Mouse (Mus musculus) neural tube, embryonic 14.5 days (tissue): ENCODE data around the gene Ak1. TPM values are rescaled to one million over a fixed set of nuclear protein-coding genes. Genes with fewer than 3 reads are reported as not detected.
A peak's percentile ranks its signal among the peaks of the same experiment; 100 is the strongest.

ENCODE experiments used
- ATAC-seq: fragments of 200-750 bp; cut with Nextera tagmentation; 2 replicates; pipeline ENCODE4 v1.8.0; 2017; ENCODE audit warnings: low read depth, mild to moderate bottlenecking, moderate TSS enrichment, moderate library complexity
- H3K27ac ChIP-seq: fragments of 300-500 bp; sonication (generic); 2 replicates; pipeline ENCODE4 v1.5.1; 2014; ENCODE audit warnings: low read depth, mild to moderate bottlenecking, control low read depth, low read length, moderate library complexity, mixed read lengths
- H3K27me3 ChIP-seq: fragments of 300-500 bp; sonication (generic); 2 replicates; pipeline ENCODE4 v1.6.1; 2014; ENCODE audit warnings: low read length; ENCODE audit not compliant: control insufficient read depth, insufficient read depth
- H3K36me3 ChIP-seq: fragments of 300-500 bp; sonication (generic); 2 replicates; pipeline ENCODE4 v1.6.1; 2014; ENCODE audit warnings: low read length, mixed read lengths; ENCODE audit not compliant: control insufficient read depth, insufficient read depth
- H3K4me1 ChIP-seq: fragments of 300-500 bp; sonication (generic); 2 replicates; pipeline ENCODE4 v1.6.1; 2014; ENCODE audit warnings: low read length; ENCODE audit not compliant: control insufficient read depth, insufficient read depth
- H3K4me2 ChIP-seq: fragments of 300-500 bp; sonication (generic); 2 replicates; pipeline ENCODE4 v1.6.1; 2014; ENCODE audit warnings: mild to moderate bottlenecking, low read depth, low read length, control low read depth
- H3K4me3 ChIP-seq: fragments of 300-500 bp; sonication (generic); 2 replicates; pipeline ENCODE4 v1.5.1; 2014; ENCODE audit warnings: low read depth, low read length, control low read depth, mixed read lengths
- H3K9ac ChIP-seq: fragments of 300-500 bp; sonication (generic); replicated peaks from 2 replicates; pipeline ENCODE4 v1.6.1; 2014; ENCODE audit warnings: low read depth, mild to moderate bottlenecking, control low read depth, low read length, mixed read lengths
- H3K9me3 ChIP-seq: fragments of 300-500 bp; sonication (generic); 2 replicates; pipeline ENCODE4 v1.6.1; 2016; ENCODE audit warnings: low read length; ENCODE audit not compliant: control insufficient read depth
- WGBS: fragments of 180-500 bp; shearing (Covaris S2); extraction: QIAGEN DNeasy Blood & Tissue Kit; methylation state at CpG from one replicate; pipeline ENCODE4 v1.1.7; 2014; 5-methylcytosine and 5-hydroxymethylcytosine counted together
- polyA plus RNA-seq: library from polyadenylated mRNA; unstranded; fragments of >200 nt; fragmentation: Nextera tagmentation; extraction: Ambion mirVana; gene quantifications from 2 replicates; pipeline ENCODE4 v1.2.1, GENCODE M21; 2014

The Ak1 gene
- polyA plus RNA-seq, 1 experiment from 2014 or later, result 85.0 TPM

DNA sequence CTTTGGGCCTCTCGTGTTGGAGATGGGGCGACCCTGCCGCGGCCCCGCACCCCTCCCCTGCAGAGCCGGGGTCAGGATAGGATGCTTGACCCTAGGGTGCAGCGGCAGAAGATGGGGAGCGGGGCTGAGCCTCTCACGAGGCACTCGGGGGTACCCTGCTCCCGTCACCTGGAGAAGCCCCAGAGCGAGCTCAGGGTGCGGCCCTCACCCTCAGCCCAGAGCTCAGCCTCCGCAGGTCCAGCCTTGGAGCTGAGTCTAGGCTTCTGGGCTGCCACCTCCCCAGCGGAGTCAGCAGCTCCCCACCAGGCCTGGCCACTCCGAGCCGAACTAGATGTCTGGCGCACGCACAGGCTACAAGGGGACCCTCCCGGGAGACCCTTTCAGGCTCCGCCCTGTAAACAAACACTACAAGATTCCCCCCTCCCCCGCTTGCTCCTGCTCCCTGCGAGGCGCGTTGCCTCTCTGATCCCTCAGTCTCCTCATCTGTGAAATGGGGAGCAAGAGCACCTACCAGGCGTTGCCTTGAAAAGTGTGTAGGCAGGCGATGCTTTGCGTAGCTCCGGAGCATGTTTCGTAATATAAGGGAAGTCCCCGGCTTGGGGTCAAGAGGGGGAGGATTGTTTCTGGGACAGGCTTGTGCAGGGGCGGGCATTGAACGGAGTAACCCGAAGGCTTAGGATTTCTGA lies 14.2 kb upstream of the Ak1 start:
- WGBS, result 7% methylated on average over 32 of the region's 34 CpGs
- no peak overlapping the region for H3K27ac ChIP-seq
- peak; percentile 36 for ATAC-seq

DNA sequence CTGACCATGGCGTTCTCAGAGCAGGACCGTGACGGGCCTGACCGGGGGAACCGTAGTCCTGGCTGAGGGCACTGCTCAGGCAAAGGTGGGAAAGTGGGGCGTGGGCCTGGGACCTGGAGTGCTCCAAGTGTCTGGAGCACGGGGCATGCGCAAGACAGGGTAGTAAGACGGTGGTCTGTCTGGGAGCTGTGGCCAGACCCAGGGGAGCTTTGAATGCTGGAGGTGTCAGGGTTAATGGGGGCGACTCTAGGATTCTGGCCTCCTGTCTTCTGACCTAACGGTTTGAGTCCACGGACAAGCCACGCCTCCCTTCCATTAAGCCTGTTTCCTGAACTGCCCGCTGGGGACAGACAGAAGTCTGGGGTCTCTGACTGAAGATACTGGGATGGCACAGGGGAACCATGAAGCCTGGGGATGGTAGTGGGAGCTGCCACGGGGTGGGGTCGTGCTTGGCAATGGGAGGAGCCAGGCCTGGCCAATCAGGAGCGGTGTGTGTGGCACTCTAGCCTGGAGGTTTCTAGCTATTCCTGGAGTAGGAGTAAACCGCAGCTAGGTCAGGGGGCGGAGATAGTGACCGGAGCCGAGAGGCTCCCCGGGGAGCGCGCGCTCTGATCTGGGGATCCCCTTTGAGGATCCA lies 13.3 kb upstream of the Ak1 start:
- peak; percentile 32; the same call in 1 of the 2 replicates for ATAC-seq
- Histone ChIP-seq H3K4me1 (peaks cover 10% of the 10 kb centered on the region), H3K27me3 (no peaks in the 10 kb centered on the region), H3K4me2 (peak overlapping the region; percentile 85), H3K9ac (0 out of 2 replicates have a peak overlapping the region, but pooled peaks have one; percentile 8), H3K27ac (no peak overlapping the region), H3K36me3 (no peaks in the 10 kb centered on the region), H3K9me3 (no peaks in the 10 kb centered on the region), H3K4me3 (peak overlapping the region; percentile 14; the same call in 1 of the 2 replicates)
- 7% methylated on average over 25 of the region's 25 CpGs for WGBS

More for the DNA sequence above, 14.2 kb upstream of the Ak1 start:
- Histone ChIP-seq H3K9ac (peak overlapping the region; percentile 71), H3K4me1 (peaks cover 10% of the 10 kb centered on the region), H3K4me3 (peak overlapping the region; percentile 65), H3K9me3 (no peaks in the 10 kb centered on the region), H3K36me3 (no peaks in the 10 kb centered on the region), H3K4me2 (peak overlapping the region; percentile 85), H3K27me3 (no peaks in the 10 kb centered on the region)

DNA sequence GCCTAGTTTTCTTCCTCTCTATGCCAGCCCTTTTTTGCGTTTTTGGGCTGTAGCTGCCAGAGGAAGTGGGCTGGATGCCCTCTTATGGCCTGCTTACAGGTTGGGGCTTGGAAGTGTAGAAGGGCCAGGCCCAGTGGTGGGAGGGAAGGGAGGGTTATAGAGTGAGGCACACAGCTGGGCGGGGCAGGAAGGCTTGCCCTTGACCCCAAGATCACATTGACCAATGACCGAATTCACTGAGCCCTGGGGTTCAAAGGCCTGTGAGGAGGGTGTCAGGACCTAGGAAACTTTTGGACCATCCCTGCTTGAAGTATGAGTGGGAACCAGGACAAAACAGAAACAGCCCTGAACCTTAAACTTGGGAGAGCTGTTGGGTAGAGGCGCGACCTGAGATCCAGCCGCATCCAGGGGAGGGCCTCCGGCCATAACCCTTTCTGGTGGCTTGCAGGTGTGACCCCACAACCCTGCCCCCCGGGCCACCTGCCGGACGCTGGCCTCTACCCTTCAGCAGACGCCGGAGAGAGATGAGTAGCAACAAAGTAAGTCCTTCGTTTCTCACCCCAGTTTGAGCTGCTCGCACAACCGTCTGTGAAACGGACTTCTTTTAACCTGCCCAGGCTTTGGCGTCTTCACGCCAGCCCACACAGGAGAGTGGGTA lies 12.7 kb upstream of the Ak1 start:
- H3K27me3 ChIP-seq, result no peaks in the 10 kb centered on the region
- H3K4me1 ChIP-seq, result peaks cover 10% of the 10 kb centered on the region
- peak overlapping the region; percentile 85 for H3K4me2 ChIP-seq
- WGBS, result 36% methylated on average over 18 of the region's 18 CpGs
- no peaks in the 10 kb centered on the region for H3K36me3 ChIP-seq
- H3K9me3 ChIP-seq, result no peaks in the 10 kb centered on the region
- H3K27ac ChIP-seq, result no peak overlapping the region
- no peak for ATAC-seq
- no peak overlapping the region; the same call in 1 of the 2 replicates for H3K4me3 ChIP-seq
- 0 out of 2 replicates have a peak overlapping the region, but pooled peaks have one; percentile 8 for H3K9ac ChIP-seq

DNA sequence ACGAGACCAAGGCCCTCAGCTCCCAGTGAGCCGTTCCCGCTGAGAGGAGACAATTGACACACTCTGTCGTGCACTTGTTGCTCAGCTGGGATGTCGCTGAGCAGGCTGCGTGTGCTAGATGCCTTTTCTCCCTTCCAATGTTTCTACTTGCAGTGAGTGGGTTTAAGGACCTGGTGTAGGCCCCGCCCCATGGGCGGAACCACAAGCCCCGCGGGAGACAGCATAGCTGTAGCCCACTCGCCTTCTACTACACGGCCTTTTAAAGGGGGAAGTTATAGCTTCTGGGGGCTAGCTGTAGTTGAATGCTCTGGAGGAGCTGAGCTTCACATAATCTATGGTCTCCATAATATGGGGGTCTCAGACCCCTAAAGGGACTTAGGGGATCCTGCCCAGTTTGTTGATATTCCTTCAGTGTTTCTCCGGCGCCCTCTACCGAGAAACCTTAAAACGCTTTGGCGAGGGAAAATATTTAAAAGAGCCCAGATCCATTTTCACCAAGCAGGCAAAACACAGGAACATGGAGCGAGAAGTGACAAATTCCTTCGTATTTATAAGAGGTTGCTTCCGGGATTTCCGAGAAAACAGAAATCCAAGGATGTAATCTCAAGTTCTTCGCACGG lies 10.8 kb upstream of the Ak1 start:
- H3K9ac ChIP-seq, result no peak overlapping the region

DNA sequence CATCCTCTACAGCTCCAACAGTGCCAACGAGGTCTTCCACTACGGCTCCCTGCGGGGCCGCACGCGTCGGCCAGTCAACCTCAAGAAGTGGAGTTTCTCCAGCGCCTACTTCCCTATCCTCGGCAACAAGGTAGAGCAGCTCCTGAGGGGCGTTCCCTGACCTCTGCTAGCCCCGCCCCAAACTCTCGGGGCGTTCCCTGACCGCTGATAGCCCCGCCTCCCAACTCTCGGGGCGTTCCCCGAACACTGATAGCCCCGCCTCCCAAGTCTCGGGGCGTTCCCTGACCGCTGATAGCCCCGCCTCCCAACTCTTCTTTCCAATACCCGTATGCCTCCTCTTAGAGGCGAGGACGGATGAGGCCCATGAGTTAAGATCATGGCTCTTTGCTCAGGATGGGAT lies 9.3 kb upstream of the Ak1 start:
- Histone ChIP-seq H3K9me3 (no peaks in the 10 kb centered on the region), H3K4me1 (peaks cover 10% of the 10 kb centered on the region), H3K27ac (no peak overlapping the region), H3K4me2 (no peak overlapping the region), H3K9ac (no peak overlapping the region), H3K36me3 (no peaks in the 10 kb centered on the region), H3K27me3 (no peaks in the 10 kb centered on the region), H3K4me3 (no peak overlapping the region)
- no peak for ATAC-seq
- 59% methylated on average over 26 of the region's 26 CpGs for WGBS

More for the DNA sequence above, 10.8 kb upstream of the Ak1 start:
- H3K4me1 ChIP-seq, result peaks cover 10% of the 10 kb centered on the region
- ATAC-seq, result no peak
- no peaks in the 10 kb centered on the region for H3K9me3 ChIP-seq
- peak overlapping the region; percentile 29; the same call in 1 of the 2 replicates for H3K4me2 ChIP-seq
- H3K27ac ChIP-seq, result no peak overlapping the region
- 0 out of 2 replicates have a peak overlapping the region, but pooled peaks have one; percentile 6 for H3K4me3 ChIP-seq
- no peaks in the 10 kb centered on the region for H3K27me3 ChIP-seq
- H3K36me3 ChIP-seq, result no peaks in the 10 kb centered on the region
- WGBS, result 18% methylated on average over 23 of the region's 23 CpGs

- no peaks in the 10 kb centered on the region for H3K36me3 ChIP-seq
- no peaks in the 10 kb centered on the region for H3K27me3 ChIP-seq
- H3K27ac ChIP-seq, result no peak overlapping the region
- H3K4me1 ChIP-seq, result peaks cover 13% of the 10 kb centered on the region
- no peak overlapping the region for H3K9ac ChIP-seq
- WGBS, result 94% methylated on average over 1 of the region's 1 CpGs
- H3K9me3 ChIP-seq, result no peaks in the 10 kb centered on the region
- no peak overlapping the region for H3K4me2 ChIP-seq
- no peak overlapping the region for H3K4me3 ChIP-seq
- ATAC-seq, result no peak
Observed at GRCm38 (mm10) chr2:32617109-32617508, 4.4 kb upstream of the Ak1 start.

DNA sequence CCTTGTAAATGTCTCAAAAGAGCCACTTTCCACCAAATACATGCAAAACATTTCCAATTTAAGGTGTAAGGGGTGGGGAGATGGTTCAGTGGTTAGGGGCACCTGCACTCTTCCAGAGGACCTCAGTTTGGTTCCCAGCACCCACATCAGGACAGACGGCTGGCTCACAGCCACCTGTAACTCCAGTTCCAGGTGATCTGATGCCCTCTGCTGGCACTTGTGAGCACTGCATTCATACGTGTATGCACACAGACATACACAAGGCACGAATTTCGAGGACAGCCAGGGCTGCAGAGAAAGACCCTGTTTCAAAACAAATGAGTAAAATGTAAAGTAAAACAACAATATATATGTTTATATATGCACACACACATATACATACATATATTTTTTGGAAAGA lies 4.0 kb upstream of the Ak1 start:
- 95% methylated on average over 4 of the region's 4 CpGs for WGBS
- H3K36me3 ChIP-seq, result no peaks in the 10 kb centered on the region
- H3K9me3 ChIP-seq, result no peaks in the 10 kb centered on the region
- H3K4me2 ChIP-seq, result no peak overlapping the region
- no peak for ATAC-seq
- no peaks in the 10 kb centered on the region for H3K27me3 ChIP-seq
- no peak overlapping the region for H3K27ac ChIP-seq
- H3K4me3 ChIP-seq, result no peak overlapping the region
- H3K4me1 ChIP-seq, result peaks cover 13% of the 10 kb centered on the region
- no peak overlapping the region for H3K9ac ChIP-seq

GRCm38 (mm10) chr2:32618051-32618450 lies 3.5 kb upstream of the Ak1 start:
- H3K27ac ChIP-seq, result no peak overlapping the region
- WGBS, result 48% methylated on average over 9 of the region's 9 CpGs
- no peak for ATAC-seq

More at GRCm38 (mm10) chr2:32618051-32618450, 3.5 kb upstream of the Ak1 start:
- Histone ChIP-seq H3K36me3 (no peaks in the 10 kb centered on the region), H3K4me1 (peaks cover 13% of the 10 kb centered on the region), H3K9ac (no peak overlapping the region), H3K4me3 (no peak overlapping the region), H3K9me3 (no peaks in the 10 kb centered on the region), H3K27me3 (no peaks in the 10 kb centered on the region), H3K4me2 (no peak overlapping the region)
